Mouse (Mus musculus) liver (tissue): ENCODE data around the gene Snx17.
"Not testable (repeated sequence)": the region's sequence is repeated elsewhere in the genome, so short reads cannot be mapped to it uniquely, and the experiment has no call there.

Source experiments
- DNase-seq: peaks from one replicate; pipeline ENCODE4 v3.0.0-alpha.2; 2020; ENCODE audit warnings: mixed read lengths

Snx17 gene

DNA sequence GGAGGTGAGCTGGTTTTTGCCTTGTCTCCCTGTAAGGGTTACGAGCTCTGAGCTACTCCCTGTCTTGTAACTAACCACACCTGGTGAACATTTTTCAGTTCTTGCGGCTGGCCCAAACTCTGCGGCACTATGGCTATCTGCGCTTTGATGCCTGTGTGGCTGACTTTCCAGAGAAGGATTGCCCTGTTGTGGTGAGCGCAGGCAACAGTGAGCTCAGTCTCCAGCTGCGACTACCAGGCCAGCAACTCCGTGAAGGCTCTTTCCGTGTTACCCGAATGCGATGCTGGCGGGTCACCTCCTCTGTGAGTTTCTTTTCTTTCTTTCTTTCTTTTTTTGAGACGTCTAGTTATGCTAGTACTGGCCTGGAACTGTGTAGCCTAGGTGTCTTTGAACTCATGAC is 4.0 kb downstream of the Snx17 start:
- no peak for DNase-seq

- DNase-seq, result no peak
Measured at GRCm38 (mm10) chr5:31198170-31198569, 5.1 kb downstream of the Snx17 start.

GRCm38 (mm10) chr5:31198616-31199320 is 5.7 kb downstream of the Snx17 start:
- DNase-seq, result no peak

DNA sequence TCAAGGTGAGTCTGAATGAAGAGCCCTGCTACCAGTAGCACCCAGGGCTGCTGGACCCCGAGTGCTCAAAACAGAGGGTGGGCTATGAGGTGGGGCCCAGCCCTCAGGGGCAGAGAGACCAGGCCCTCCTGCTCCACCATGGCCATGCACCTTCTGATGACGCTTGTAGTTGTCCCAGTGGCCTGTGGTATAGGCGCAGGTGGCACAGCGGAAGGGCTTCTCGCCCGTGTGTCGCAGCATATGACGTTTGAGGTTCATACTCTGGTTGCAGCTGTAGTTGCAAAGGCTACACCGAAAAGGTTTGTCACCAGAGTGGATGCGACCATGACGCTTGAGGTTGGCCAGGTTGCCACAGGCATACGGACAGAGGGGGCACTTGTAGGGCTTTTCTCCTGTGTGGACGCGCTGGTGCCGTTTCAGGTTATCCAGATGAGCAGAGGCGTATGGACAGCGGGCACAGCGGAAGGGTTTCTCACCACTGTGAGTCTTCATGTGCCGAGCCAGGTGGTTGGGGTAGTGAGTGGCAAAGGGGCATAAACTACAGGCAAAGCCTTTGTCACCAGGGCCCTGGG is 6.4 kb downstream of the Snx17 start:
- no peak for DNase-seq

DNA sequence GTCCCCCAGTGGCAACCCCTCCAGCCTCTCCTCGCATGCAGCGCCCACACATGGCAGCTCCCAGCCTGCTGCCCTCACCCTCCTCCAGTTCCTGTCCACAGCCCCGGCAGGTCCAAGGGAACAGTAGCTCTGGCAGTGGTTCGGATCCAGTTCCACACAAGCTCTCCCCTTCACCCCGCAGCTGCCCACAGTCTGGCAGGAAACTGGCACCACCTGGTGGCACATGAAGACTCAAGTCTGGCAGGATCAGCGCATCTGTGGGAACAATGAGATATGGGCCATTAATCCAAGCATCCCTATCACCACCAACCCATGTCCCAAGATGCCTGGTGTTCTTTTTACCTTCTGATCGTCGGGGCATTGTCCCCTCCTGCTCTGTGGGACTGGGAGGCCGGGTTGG is 6.9 kb downstream of the Snx17 start:
- DNase-seq, result no peak

GRCm38 (mm10) chr5:31200327-31200768 is 7.3 kb downstream of the Snx17 start:
- peak; percentile 34 for DNase-seq

- no peak for DNase-seq
Measured at GRCm38 (mm10) chr5:31201042-31201741, 8.2 kb downstream of the Snx17 start.

DNA sequence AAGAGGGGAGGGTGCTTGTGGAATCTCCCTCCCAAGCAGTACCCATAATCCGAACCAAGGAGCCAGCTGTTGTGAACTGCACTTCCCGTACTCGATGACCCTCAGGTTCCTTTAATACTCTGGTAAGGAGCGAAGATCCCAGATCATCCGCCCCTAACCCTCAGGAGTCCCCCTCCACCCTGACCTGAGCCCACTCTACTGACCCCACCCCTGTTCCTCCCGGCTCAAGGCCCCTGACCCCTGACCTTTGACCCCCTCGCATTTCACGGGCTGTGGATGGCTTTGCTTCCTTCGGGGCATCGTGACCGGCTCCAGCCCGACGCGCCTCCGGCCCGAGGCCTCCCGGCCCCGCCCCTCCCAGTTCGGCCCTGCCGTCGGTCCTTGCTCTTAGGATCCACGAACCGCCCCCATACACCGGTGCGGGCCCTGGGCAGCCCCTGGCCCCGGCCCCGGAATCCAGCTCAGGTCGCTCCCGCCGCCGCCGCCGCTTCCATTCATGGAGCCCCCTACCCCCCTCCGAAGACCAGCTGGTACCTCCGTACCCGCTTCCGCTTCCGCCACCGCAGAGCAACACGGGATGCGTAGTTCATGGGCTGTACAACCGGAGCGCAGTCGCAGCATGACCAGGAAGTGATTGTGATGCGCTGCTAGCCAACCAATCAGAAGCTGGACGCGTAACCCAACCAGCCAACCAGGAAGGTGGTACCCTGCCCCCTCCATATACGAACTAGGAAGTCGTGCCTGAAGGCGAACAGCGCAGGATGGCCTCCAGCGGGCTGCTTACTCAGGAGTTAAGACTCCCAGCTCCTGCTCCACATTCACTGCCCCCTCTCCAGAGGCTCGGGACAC is 8.9 kb downstream of the Snx17 start, which contains the start of gene Zfp513:
TSS of gene Zfp513 (minus strand) at position 562 of the 849 bp plus-strand sequence.
- DNase-seq, result peak; percentile 95

- no peak for DNase-seq
Measured at GRCm38 (mm10) chr5:31202933-31203332, 9.9 kb downstream of the Snx17 start.

- no peak for DNase-seq
Measured at GRCm38 (mm10) chr5:31203866-31204265, 10.8 kb downstream of the Snx17 start.

GRCm38 (mm10) chr5:31204421-31204820 is 11.4 kb downstream of the Snx17 start:
- DNase-seq, result no peak

DNA sequence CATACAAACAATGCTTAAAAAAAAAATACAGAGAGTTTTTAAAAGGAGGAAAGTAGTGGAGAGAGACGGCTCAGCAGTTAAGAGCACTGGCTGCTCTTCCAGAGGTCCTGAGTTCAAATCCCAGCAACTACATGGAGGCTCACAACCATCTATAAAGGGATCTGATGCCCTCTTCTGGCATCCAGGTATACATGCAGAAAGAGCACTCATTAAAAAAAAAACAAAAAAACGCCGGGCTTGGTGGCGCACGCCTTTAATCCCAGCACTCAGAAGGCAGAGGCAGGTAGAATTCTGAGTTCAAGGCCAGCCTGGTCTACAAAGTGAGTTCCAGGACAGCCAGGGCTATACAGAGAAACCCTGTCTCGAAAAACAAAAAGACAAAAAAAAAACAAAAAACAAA is 23.5 kb downstream of the Snx17 start:
- DNase-seq, result not testable (repeated sequence)

GRCm38 (mm10) chr5:31218294-31218693 is 25.3 kb downstream of the Snx17 start:
- peak; percentile 84 for DNase-seq

- DNase-seq, result no peak
Measured at GRCm38 (mm10) chr5:31219070-31219469, 26.0 kb downstream of the Snx17 start.

- no peak for DNase-seq
Measured at GRCm38 (mm10) chr5:31219474-31219873, 26.4 kb downstream of the Snx17 start.

- peak; percentile 67 for DNase-seq
Measured at GRCm38 (mm10) chr5:31219911-31220447, 27.0 kb downstream of the Snx17 start.

GRCm38 (mm10) chr5:31220448-31221303 is 27.6 kb downstream of the Snx17 start, which contains the start of gene Ppm1g:
Gene Ppm1g (minus strand): TSS chr5:31220687.
- peak; percentile 99 for DNase-seq

- peak; percentile 79 for DNase-seq
Measured at GRCm38 (mm10) chr5:31221304-31221945, 28.4 kb downstream of the Snx17 start.

DNA sequence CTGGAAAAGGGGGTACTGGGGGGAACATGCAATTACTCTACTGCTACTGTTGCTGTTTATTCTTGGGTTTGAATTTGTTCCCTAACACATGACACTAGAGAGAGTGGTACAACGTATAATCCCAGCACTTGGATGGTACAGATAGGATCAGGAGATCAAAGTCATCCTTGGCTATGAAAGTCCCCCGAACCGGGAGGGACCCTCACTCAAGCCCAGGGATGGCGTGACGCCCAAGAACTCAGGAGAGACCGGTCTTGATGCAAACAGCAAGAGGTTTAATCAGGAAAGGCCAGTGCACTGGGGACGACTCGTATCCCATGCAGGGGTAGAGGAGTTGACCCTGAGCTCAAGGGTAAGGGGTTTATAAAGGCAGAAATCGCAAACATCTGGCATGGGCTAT is 29.7 kb downstream of the Snx17 start:
- no peak for DNase-seq

DNA sequence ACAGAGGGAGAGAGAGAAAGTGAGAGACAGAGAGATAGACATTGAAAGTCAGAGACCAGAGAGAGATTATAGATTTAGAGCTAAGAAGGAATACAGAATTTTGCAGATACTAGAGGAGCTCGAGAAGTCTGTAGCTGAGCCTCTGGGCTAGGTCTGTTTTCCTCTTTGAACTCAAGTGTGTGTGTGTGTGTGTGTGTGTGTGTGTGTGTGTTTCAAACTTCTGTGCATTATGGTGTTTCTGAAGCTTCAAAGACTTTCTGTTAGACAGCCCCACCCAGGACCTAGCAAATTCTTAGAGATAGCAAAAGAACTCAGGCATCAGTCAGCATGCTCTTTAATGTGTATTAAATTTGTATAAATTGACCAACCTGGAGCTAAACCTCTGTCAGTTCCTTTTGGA is 33.6 kb downstream of the Snx17 start:
- no peak for DNase-seq
